Mouse (Mus musculus) ES-Bruce4 (cell line): Measurements from ENCODE around the gene Ccdc181.

Experiments used
- CTCF ChIP-seq: IDR thresholded peaks from one replicate; pipeline ENCODE4 v1.8.1; 2011; ENCODE audit warnings: low read depth, low read length
- POLR2A ChIP-seq: IDR thresholded peaks from one replicate; pipeline ENCODE4 v1.8.1; 2011; ENCODE audit warnings: low read length; ENCODE audit not compliant: insufficient read depth

GRCm38 (mm10) chr1:164241494-164241893, 33.9 kb upstream of the Ccdc181 start:
- no peak for TF ChIP-seq CTCF
- TF ChIP-seq POLR2A = no peak
